Mouse (Mus musculus) heart, embryonic 13.5 days (tissue): ENCODE measurements around the gene Pard3b. TPM values are rescaled to one million over a fixed set of nuclear protein-coding genes. Genes with fewer than 3 reads are reported as not detected.

Source experiments
- ATAC-seq: fragments of 200-750 bp; cut with Nextera tagmentation; 2 replicates; pipeline ENCODE4 v1.8.0; 2017; ENCODE audit warnings: moderate TSS enrichment; ENCODE audit not compliant: insufficient number of reproducible peaks, low FRiP score, low TSS enrichment; ENCODE audit errors: extremely low read depth
- H3K27ac ChIP-seq: fragments of 300-500 bp; sonication (generic); replicated peaks from 2 replicates; pipeline ENCODE4 v1.5.1; 2015; ENCODE audit warnings: moderate library complexity, mild to moderate bottlenecking, inconsistent platforms
- H3K27me3 ChIP-seq: fragments of 300-500 bp; sonication (generic); replicated peaks from 2 replicates; pipeline ENCODE4 v1.6.1; 2015; ENCODE audit warnings: mild to moderate bottlenecking, inconsistent platforms
- H3K36me3 ChIP-seq: fragments of 300-500 bp; sonication (generic); 2 replicates; pipeline ENCODE4 v1.6.1; 2015; ENCODE audit warnings: mild to moderate bottlenecking, inconsistent platforms
- H3K4me1 ChIP-seq: fragments of 300-500 bp; sonication (generic); 2 replicates; pipeline ENCODE4 v1.6.1; 2015; ENCODE audit warnings: inconsistent platforms
- H3K4me2 ChIP-seq: fragments of 300-500 bp; sonication (generic); 2 replicates; pipeline ENCODE4 v1.6.1; 2015; ENCODE audit warnings: inconsistent platforms, mild to moderate bottlenecking, moderate library complexity
- H3K4me3 ChIP-seq: fragments of 300-500 bp; sonication (generic); 2 replicates; pipeline ENCODE4 v1.5.1; 2015; ENCODE audit warnings: moderate library complexity, mild to moderate bottlenecking, inconsistent platforms
- H3K9ac ChIP-seq: fragments of 300-500 bp; sonication (generic); 2 replicates; pipeline ENCODE4 v1.6.1; 2015; ENCODE audit warnings: inconsistent platforms, mild to moderate bottlenecking, moderate library complexity
- H3K9me3 ChIP-seq: fragments of 300-500 bp; sonication (generic); 2 replicates; pipeline ENCODE4 v1.6.1; 2016; ENCODE audit warnings: inconsistent platforms
- WGBS: fragments of 180-500 bp; shearing (Covaris S2); methylation state at CpG from one replicate; pipeline ENCODE4 v1.1.7; 2015; ENCODE audit warnings: mixed read lengths; 5-methylcytosine and 5-hydroxymethylcytosine counted together
- polyA plus RNA-seq: library from polyadenylated mRNA; unstranded; fragments of >200 nt; fragmentation: Nextera tagmentation; extraction: Ambion mirVana; gene quantifications from 2 replicates; pipeline ENCODE4 v1.2.1, GENCODE M21; 2015

Pard3b gene
- polyA plus RNA-seq, 1 experiment from 2014 or later = 11.8 TPM

- 68% methylated on average over 3 of the region's 3 CpGs for WGBS
- no peaks in the 10 kb centered on the region for H3K4me1 ChIP-seq
Observed at GRCm38 (mm10) chr1:62276466-62276865, 637.8 kb downstream of the Pard3b start.

GRCm38 (mm10) chr1:62278586-62278985 is 640.0 kb downstream of the Pard3b start:
- H3K4me1 ChIP-seq = no peaks in the 10 kb centered on the region
- H3K9ac ChIP-seq = no peak overlapping the region
- no peak overlapping the region for H3K27ac ChIP-seq
- no peaks in the 10 kb centered on the region for H3K27me3 ChIP-seq
- no peaks in the 10 kb centered on the region for H3K9me3 ChIP-seq
- H3K4me2 ChIP-seq = no peak overlapping the region
- no peak for ATAC-seq
- H3K36me3 ChIP-seq = no peaks in the 10 kb centered on the region
- no peak overlapping the region for H3K4me3 ChIP-seq
- 68% methylated on average over 1 of the region's 1 CpGs for WGBS

More at GRCm38 (mm10) chr1:62276466-62276865, 637.8 kb downstream of the Pard3b start:
- ATAC-seq = no peak
- Histone ChIP-seq H3K27ac (no peak overlapping the region), H3K9ac (no peak overlapping the region), H3K4me3 (no peak overlapping the region), H3K36me3 (no peaks in the 10 kb centered on the region), H3K9me3 (no peaks in the 10 kb centered on the region), H3K27me3 (no peaks in the 10 kb centered on the region), H3K4me2 (no peak overlapping the region)

- Histone ChIP-seq H3K4me2 (no peak overlapping the region), H3K4me1 (no peaks in the 10 kb centered on the region), H3K36me3 (no peaks in the 10 kb centered on the region), H3K27ac (no peak overlapping the region), H3K4me3 (no peak overlapping the region), H3K9ac (no peak overlapping the region), H3K9me3 (no peaks in the 10 kb centered on the region), H3K27me3 (no peaks in the 10 kb centered on the region)
- ATAC-seq = no peak
Observed at GRCm38 (mm10) chr1:62280586-62280985, 642.0 kb downstream of the Pard3b start.

GRCm38 (mm10) chr1:62282835-62283234 is 644.2 kb downstream of the Pard3b start:
- no peak overlapping the region for H3K27ac ChIP-seq
- H3K4me1 ChIP-seq = no peaks in the 10 kb centered on the region
- H3K4me2 ChIP-seq = no peak overlapping the region
- no peaks in the 10 kb centered on the region for H3K36me3 ChIP-seq
- no peak overlapping the region for H3K9ac ChIP-seq
- WGBS = 46% methylated on average over 6 of the region's 6 CpGs
- H3K27me3 ChIP-seq = no peaks in the 10 kb centered on the region
- no peak overlapping the region for H3K4me3 ChIP-seq
- no peaks in the 10 kb centered on the region for H3K9me3 ChIP-seq
- no peak for ATAC-seq

GRCm38 (mm10) chr1:62283624-62284023 is 645.0 kb downstream of the Pard3b start:
- H3K4me2 ChIP-seq = no peak overlapping the region
- H3K4me3 ChIP-seq = no peak overlapping the region
- H3K27ac ChIP-seq = no peak overlapping the region
- no peak for ATAC-seq
- H3K36me3 ChIP-seq = no peaks in the 10 kb centered on the region
- no peaks in the 10 kb centered on the region for H3K27me3 ChIP-seq
- H3K9ac ChIP-seq = no peak overlapping the region
- no peaks in the 10 kb centered on the region for H3K9me3 ChIP-seq
- 91% methylated on average over 2 of the region's 2 CpGs for WGBS
- H3K4me1 ChIP-seq = no peaks in the 10 kb centered on the region

- no peaks in the 10 kb centered on the region for H3K9me3 ChIP-seq
- no peak overlapping the region for H3K4me2 ChIP-seq
- no peak for ATAC-seq
- no peak overlapping the region for H3K4me3 ChIP-seq
- H3K36me3 ChIP-seq = no peaks in the 10 kb centered on the region
- H3K27me3 ChIP-seq = no peaks in the 10 kb centered on the region
- H3K9ac ChIP-seq = no peak overlapping the region
- 54% methylated on average over 6 of the region's 6 CpGs for WGBS
- H3K27ac ChIP-seq = no peak overlapping the region
- H3K4me1 ChIP-seq = peaks cover 3% of the 10 kb centered on the region; the same call in 1 of the 2 replicates
Observed at GRCm38 (mm10) chr1:62309376-62309775, 670.8 kb downstream of the Pard3b start.

- WGBS = 49% methylated on average over 5 of the region's 5 CpGs
- Histone ChIP-seq H3K9me3 (no peaks in the 10 kb centered on the region), H3K36me3 (no peaks in the 10 kb centered on the region), H3K27me3 (no peaks in the 10 kb centered on the region), H3K4me1 (peaks cover 9% of the 10 kb centered on the region), H3K9ac (no peak overlapping the region), H3K27ac (no peak overlapping the region), H3K4me3 (no peak overlapping the region), H3K4me2 (no peak overlapping the region)
- ATAC-seq = no peak
Observed at GRCm38 (mm10) chr1:62325237-62325636, 686.6 kb downstream of the Pard3b start.

- Histone ChIP-seq H3K4me2 (no peak overlapping the region), H3K27ac (no peak overlapping the region), H3K27me3 (no peaks in the 10 kb centered on the region), H3K9me3 (no peaks in the 10 kb centered on the region), H3K36me3 (no peaks in the 10 kb centered on the region), H3K9ac (no peak overlapping the region), H3K4me1 (peaks cover 9% of the 10 kb centered on the region), H3K4me3 (no peak overlapping the region)
- no peak for ATAC-seq
- WGBS = 71% methylated on average over 5 of the region's 5 CpGs
Observed at GRCm38 (mm10) chr1:62327743-62328142, 689.1 kb downstream of the Pard3b start.

- H3K36me3 ChIP-seq = no peaks in the 10 kb centered on the region
- no peaks in the 10 kb centered on the region for H3K27me3 ChIP-seq
- peak overlapping the region; percentile 48 for H3K27ac ChIP-seq
- H3K4me1 ChIP-seq = peaks cover 16% of the 10 kb centered on the region
- H3K9me3 ChIP-seq = no peaks in the 10 kb centered on the region
- ATAC-seq = no peak
- H3K9ac ChIP-seq = no peak overlapping the region
- 26% methylated on average over 3 of the region's 3 CpGs for WGBS
- H3K4me3 ChIP-seq = no peak overlapping the region
- no peak overlapping the region for H3K4me2 ChIP-seq
Observed at GRCm38 (mm10) chr1:62328808-62329207, 690.2 kb downstream of the Pard3b start.

GRCm38 (mm10) chr1:62333016-62333415 is 694.4 kb downstream of the Pard3b start:
- Histone ChIP-seq H3K27me3 (no peaks in the 10 kb centered on the region), H3K9me3 (no peaks in the 10 kb centered on the region), H3K4me1 (peaks cover 16% of the 10 kb centered on the region), H3K9ac (no peak overlapping the region), H3K36me3 (no peaks in the 10 kb centered on the region), H3K27ac (no peak overlapping the region), H3K4me2 (no peak overlapping the region), H3K4me3 (no peak overlapping the region)
- WGBS = 31% methylated on average over 2 of the region's 2 CpGs
- no peak for ATAC-seq

- H3K9me3 ChIP-seq = no peaks in the 10 kb centered on the region
- H3K4me2 ChIP-seq = no peak overlapping the region
- peaks cover 8% of the 10 kb centered on the region for H3K4me1 ChIP-seq
- H3K4me3 ChIP-seq = no peak overlapping the region
- H3K27me3 ChIP-seq = no peaks in the 10 kb centered on the region
- 80% methylated on average over 5 of the region's 5 CpGs for WGBS
- no peaks in the 10 kb centered on the region for H3K36me3 ChIP-seq
- H3K9ac ChIP-seq = no peak overlapping the region
- ATAC-seq = no peak
- no peak overlapping the region for H3K27ac ChIP-seq
Observed at GRCm38 (mm10) chr1:62334196-62334595, 695.6 kb downstream of the Pard3b start.

- ATAC-seq = no peak
- Histone ChIP-seq H3K36me3 (no peaks in the 10 kb centered on the region), H3K9me3 (no peaks in the 10 kb centered on the region), H3K4me3 (no peak overlapping the region), H3K27me3 (no peaks in the 10 kb centered on the region), H3K4me1 (no peaks in the 10 kb centered on the region), H3K4me2 (no peak overlapping the region), H3K27ac (no peak overlapping the region), H3K9ac (no peak overlapping the region)
- WGBS = 47% methylated on average over 1 of the region's 1 CpGs
Observed at GRCm38 (mm10) chr1:62340261-62340660, 701.6 kb downstream of the Pard3b start.
